Mouse (Mus musculus) midbrain, embryonic 16.5 days (tissue): ENCODE data around the gene Gm42420. TPM values are rescaled to one million over a fixed set of nuclear protein-coding genes. Genes with fewer than 3 reads are reported as not detected.
A peak's percentile ranks its signal among the peaks of the same experiment; 100 is the strongest.

Experiments
- ATAC-seq: fragments of 200-750 bp; cut with Nextera tagmentation; 2 replicates; pipeline ENCODE4 v1.8.0; 2017; ENCODE audit warnings: moderate TSS enrichment
- H3K27ac ChIP-seq: fragments of 300-500 bp; sonication (generic); 2 replicates; pipeline ENCODE4 v1.5.1; 2014; ENCODE audit warnings: mild to moderate bottlenecking, low read length, mixed read lengths
- H3K27me3 ChIP-seq: fragments of 300-500 bp; sonication (generic); 2 replicates; pipeline ENCODE4 v1.6.1; 2014; ENCODE audit warnings: low read depth, low read length, mixed read lengths; ENCODE audit not compliant: control insufficient read depth, insufficient read depth
- H3K36me3 ChIP-seq: fragments of 300-500 bp; sonication (generic); 2 replicates; pipeline ENCODE4 v1.6.1; 2014; ENCODE audit warnings: mild to moderate bottlenecking, low read length, moderate library complexity, mixed read lengths; ENCODE audit not compliant: control insufficient read depth, insufficient read depth
- H3K4me1 ChIP-seq: fragments of 300-500 bp; sonication (generic); 2 replicates; pipeline ENCODE4 v1.6.1; 2014; ENCODE audit warnings: mild to moderate bottlenecking, low read length, mixed read lengths; ENCODE audit not compliant: control insufficient read depth, insufficient read depth
- H3K4me2 ChIP-seq: fragments of 300-500 bp; sonication (generic); 2 replicates; pipeline ENCODE4 v1.6.1; 2014; ENCODE audit warnings: mild to moderate bottlenecking, low read length, mixed read lengths
- H3K4me3 ChIP-seq: fragments of 300-500 bp; sonication (generic); 2 replicates; pipeline ENCODE4 v1.5.1; 2014; ENCODE audit warnings: low read depth, mild to moderate bottlenecking, low read length, moderate library complexity, mixed read lengths
- H3K9ac ChIP-seq: fragments of 300-500 bp; sonication (generic); 2 replicates; pipeline ENCODE4 v1.6.1; 2014; ENCODE audit warnings: low read depth, low read length, mixed read lengths
- H3K9me3 ChIP-seq: fragments of 300-500 bp; sonication (generic); replicated peaks from 2 replicates; pipeline ENCODE4 v1.6.1; 2014; ENCODE audit warnings: mild to moderate bottlenecking, low read length, mixed read lengths; ENCODE audit not compliant: control insufficient read depth, poor library complexity, severe bottlenecking
- WGBS: fragments of 180-500 bp; shearing (Covaris S2); extraction: QIAGEN DNeasy Blood & Tissue Kit; methylation state at CpG from one replicate; pipeline ENCODE4 v1.1.7; 2014; 5-methylcytosine and 5-hydroxymethylcytosine counted together
- polyA plus RNA-seq: library from polyadenylated mRNA; unstranded; fragments of >200 nt; fragmentation: Nextera tagmentation; extraction: Ambion mirVana; gene quantifications from 2 replicates; pipeline ENCODE4 v1.2.1, GENCODE M21; 2015

The Gm42420 gene
- polyA plus RNA-seq: 0.70 and 2.1 TPM in 2 replicates

GRCm38 (mm10) chr6:39585517-39585916 lies at the start of gene Gm42420:
Gene Gm42420, plus strand, starts transcription at chr6:39585753.
- ATAC-seq: no peak; the same call in 1 of the 2 replicates
- WGBS: 92% methylated on average over 6 of the region's 6 CpGs
- Histone ChIP-seq H3K27ac (no peak within 1 kb of the TSS), H3K9ac (no peak within 1 kb of the TSS), H3K9me3 (no peaks in the 10 kb centered on the region), H3K4me2 (no peak within 1 kb of the TSS), H3K4me3 (no peak within 1 kb of the TSS), H3K36me3 (peaks cover 24% of the 10 kb centered on the region), H3K27me3 (no peaks in the 10 kb centered on the region), H3K4me1 (no peaks in the 10 kb centered on the region)

DNA sequence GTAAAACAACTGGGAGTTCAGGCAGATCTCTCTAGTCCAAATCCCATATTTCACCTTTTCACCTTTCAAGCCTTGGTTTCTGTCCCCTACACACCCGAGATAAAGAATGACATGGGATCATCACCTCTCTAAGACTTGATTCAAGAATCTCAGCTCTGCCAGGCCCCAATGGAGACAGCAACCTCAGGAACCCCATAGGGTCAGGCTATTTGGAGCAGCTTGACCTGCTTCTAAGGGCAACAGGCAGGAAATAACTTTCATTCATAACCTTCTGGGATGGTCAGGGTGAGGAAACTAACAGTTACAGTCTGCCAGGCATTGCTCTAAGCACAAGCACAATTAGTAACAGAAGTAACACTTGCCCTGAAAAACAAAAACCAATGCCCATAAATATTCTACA lies 48.9 kb upstream of the Gm42420 start:
- no peak overlapping the region for H3K4me2 ChIP-seq
- no peak overlapping the region for H3K27ac ChIP-seq

DNA sequence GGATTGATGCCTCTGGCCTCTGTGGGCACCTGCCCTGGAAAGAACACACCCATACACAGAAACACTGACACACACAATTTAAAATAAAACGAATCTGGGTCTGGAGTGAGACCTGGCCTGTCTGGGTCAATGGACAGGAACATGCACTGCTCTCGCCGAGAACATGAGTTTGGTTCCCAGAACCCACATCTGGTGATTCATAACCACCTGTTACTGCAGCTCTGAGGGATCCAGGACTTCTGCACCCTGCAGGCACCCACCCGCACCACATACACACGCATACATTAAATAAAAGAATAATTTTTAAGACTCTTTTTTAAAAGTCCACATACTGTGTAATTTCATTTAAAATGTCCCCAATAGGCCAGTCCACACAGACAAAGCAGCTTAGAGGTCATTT lies 48.3 kb upstream of the Gm42420 start:
- H3K27me3 ChIP-seq: no peaks in the 10 kb centered on the region
- H3K9me3 ChIP-seq: no peaks in the 10 kb centered on the region
- ATAC-seq: no peak
- no peaks in the 10 kb centered on the region for H3K36me3 ChIP-seq
- no peak overlapping the region for H3K27ac ChIP-seq
- no peak overlapping the region for H3K9ac ChIP-seq
- H3K4me3 ChIP-seq: no peak overlapping the region
- H3K4me2 ChIP-seq: no peak overlapping the region
- over 99% methylated on average over 5 of the region's 5 CpGs for WGBS
- peaks cover 11% of the 10 kb centered on the region for H3K4me1 ChIP-seq

More for the DNA sequence above, 48.9 kb upstream of the Gm42420 start:
- no peaks in the 10 kb centered on the region for H3K9me3 ChIP-seq
- H3K4me1 ChIP-seq: peaks cover 11% of the 10 kb centered on the region
- H3K4me3 ChIP-seq: no peak overlapping the region
- no peak for ATAC-seq
- no peaks in the 10 kb centered on the region for H3K27me3 ChIP-seq
- H3K36me3 ChIP-seq: no peaks in the 10 kb centered on the region
- no peak overlapping the region for H3K9ac ChIP-seq
- 61% methylated on average over 1 of the region's 1 CpGs for WGBS

DNA sequence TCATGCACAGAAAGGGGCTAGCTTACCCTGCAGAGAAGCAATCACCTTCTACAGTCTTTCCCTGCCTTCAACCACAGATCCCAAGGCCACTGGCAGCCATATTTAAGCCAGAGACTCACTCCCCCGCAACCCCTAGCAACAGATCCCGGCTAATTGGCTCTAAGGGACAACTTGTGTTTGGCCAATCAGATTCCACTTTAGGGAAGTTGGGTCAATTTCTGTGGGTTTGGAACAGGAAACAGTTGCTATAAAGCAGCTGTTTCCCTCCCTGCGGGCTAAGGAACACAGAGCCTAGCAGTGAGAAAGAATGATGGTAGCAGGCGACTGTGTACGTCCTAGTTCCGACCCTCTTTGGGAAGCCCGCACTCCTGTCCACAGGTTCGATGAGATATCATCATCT lies 47.3 kb upstream of the Gm42420 start:
- Histone ChIP-seq H3K9me3 (no peaks in the 10 kb centered on the region), H3K27me3 (no peaks in the 10 kb centered on the region), H3K4me1 (peaks cover 18% of the 10 kb centered on the region), H3K4me2 (no peak overlapping the region), H3K9ac (no peak overlapping the region), H3K27ac (no peak overlapping the region), H3K36me3 (no peaks in the 10 kb centered on the region), H3K4me3 (no peak overlapping the region)
- ATAC-seq: no peak
- WGBS: 82% methylated on average over 8 of the region's 8 CpGs

- H3K27ac ChIP-seq: peak overlapping the region; percentile 8; the same call in 1 of the 2 replicates
- no peak overlapping the region for H3K9ac ChIP-seq
- H3K4me1 ChIP-seq: peaks cover 31% of the 10 kb centered on the region
- no peak for ATAC-seq
- H3K4me3 ChIP-seq: no peak overlapping the region
- WGBS: 16% methylated on average over 7 of the region's 7 CpGs
- no peaks in the 10 kb centered on the region for H3K27me3 ChIP-seq
- no peaks in the 10 kb centered on the region for H3K9me3 ChIP-seq
- peak overlapping the region; percentile 37 for H3K4me2 ChIP-seq
- H3K36me3 ChIP-seq: no peaks in the 10 kb centered on the region
These were observed 45.8 kb upstream of the Gm42420 start for GRCm38 (mm10) chr6:39539679-39540155.

- Histone ChIP-seq H3K4me2 (no peak overlapping the region), H3K27ac (no peak overlapping the region), H3K9ac (no peak overlapping the region), H3K4me1 (peaks cover 35% of the 10 kb centered on the region), H3K36me3 (no peaks in the 10 kb centered on the region), H3K9me3 (no peaks in the 10 kb centered on the region), H3K4me3 (no peak overlapping the region), H3K27me3 (no peaks in the 10 kb centered on the region)
- no peak for ATAC-seq
- WGBS: 50% methylated on average over 2 of the region's 2 CpGs
These were observed 45.0 kb upstream of the Gm42420 start for GRCm38 (mm10) chr6:39540563-39540962.

DNA sequence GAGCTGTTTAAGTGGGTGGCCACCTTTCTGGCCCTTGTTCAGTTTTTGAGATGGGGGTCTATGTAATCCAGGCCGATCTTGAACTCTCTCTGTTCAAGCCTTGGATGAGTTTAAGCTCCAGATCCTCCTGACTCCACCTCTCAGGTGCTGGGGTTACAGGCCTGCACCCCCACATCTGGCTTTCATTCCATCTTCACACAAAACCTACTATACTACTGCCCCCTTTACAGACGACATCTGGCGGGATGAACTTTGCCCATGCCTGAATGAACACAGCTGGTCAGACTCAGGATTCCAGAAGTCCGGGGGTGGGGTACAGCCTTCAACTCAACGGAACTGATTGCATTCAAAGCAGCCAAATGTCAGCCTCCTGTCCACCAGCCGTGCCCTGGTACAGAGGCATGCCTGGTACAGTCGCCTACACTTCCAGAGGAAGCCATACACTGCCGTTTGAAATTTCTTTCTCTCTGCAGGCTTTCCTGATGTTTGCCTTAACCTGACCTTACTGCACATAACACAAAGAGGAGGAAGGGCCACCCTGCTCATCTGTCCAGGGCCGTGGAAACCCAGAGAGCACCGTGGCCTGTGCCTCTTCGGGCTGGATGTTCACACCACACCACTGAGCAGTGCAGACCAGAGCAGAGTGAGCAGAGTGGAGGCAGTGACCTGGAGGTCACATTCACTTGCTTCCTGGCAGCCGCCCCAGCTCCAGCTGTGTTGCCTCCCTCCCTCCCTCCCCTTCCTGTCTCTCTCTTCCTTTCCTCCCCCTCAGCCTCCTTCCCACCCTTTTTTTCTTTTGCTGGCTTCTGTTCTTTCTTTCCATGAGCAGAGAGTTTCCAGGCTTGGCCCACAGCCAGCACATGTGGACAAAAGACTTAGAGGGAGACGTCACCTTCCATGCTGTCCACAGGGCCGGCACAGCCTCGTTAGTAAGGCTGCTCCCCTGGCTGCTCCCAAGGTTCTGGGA lies 42.6 kb upstream of the Gm42420 start:
- 15% methylated on average over 15 of the region's 15 CpGs for WGBS
- H3K27me3 ChIP-seq: no peaks in the 10 kb centered on the region
- no peaks in the 10 kb centered on the region for H3K9me3 ChIP-seq
- no peaks in the 10 kb centered on the region for H3K36me3 ChIP-seq
- no peak overlapping the region for H3K4me2 ChIP-seq
- peak overlapping the region; percentile 8; the same call in 1 of the 2 replicates for H3K9ac ChIP-seq
- no peak overlapping the region for H3K4me3 ChIP-seq
- peaks cover 43% of the 10 kb centered on the region for H3K4me1 ChIP-seq
- ATAC-seq: peak; percentile 81
- peak overlapping the region; percentile 19 for H3K27ac ChIP-seq

DNA sequence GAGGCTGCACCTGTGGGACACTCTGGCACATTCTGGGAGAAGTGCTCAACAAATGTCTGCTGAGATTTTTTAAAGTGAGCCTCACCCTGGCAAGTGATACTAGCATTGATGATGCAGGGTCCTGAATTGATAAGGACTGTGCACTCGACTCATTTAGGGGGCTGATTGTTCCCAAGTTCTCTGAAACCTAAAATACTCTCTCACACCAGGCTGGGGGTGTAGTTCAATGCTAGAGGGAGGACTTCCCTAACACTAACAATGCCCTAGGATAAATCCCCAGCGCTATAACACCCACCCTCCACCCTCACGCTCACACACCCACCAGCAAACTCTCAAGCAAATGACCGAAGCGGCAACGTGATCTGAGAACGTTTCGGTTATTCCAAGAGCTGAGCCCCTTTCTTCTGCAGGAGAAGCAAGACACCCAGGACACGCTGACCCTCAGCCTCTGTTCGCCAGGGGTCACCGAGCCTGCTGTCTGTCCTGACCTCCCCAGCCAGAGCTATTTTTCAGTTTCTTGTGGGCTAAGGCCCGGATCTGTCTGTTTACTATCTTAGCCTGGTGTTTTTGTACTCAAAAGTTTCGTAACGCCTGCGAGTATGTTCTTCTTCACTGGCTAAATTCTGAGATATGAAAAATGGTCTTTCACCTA lies 41.7 kb upstream of the Gm42420 start:
- no peaks in the 10 kb centered on the region for H3K36me3 ChIP-seq

GRCm38 (mm10) chr6:39545474-39545873 lies 40.1 kb upstream of the Gm42420 start:
- WGBS: 88% methylated on average over 7 of the region's 7 CpGs
- Histone ChIP-seq H3K36me3 (no peaks in the 10 kb centered on the region), H3K9me3 (no peaks in the 10 kb centered on the region), H3K4me3 (no peak overlapping the region), H3K4me1 (peaks cover 33% of the 10 kb centered on the region), H3K4me2 (no peak overlapping the region), H3K27me3 (no peaks in the 10 kb centered on the region), H3K9ac (no peak overlapping the region), H3K27ac (no peak overlapping the region)
- no peak for ATAC-seq

More for the DNA sequence above, 41.7 kb upstream of the Gm42420 start:
- Histone ChIP-seq H3K27me3 (no peaks in the 10 kb centered on the region), H3K9me3 (no peaks in the 10 kb centered on the region), H3K4me3 (no peak overlapping the region), H3K4me2 (no peak overlapping the region), H3K27ac (peak overlapping the region; percentile 19), H3K9ac (peak overlapping the region; percentile 8; the same call in 1 of the 2 replicates), H3K4me1 (peaks cover 43% of the 10 kb centered on the region)
- no peak for ATAC-seq
- 22% methylated on average over 15 of the region's 15 CpGs for WGBS
